Mouse (Mus musculus): ENCODE data around the gene Wdr38.

The Wdr38 gene

DNA sequence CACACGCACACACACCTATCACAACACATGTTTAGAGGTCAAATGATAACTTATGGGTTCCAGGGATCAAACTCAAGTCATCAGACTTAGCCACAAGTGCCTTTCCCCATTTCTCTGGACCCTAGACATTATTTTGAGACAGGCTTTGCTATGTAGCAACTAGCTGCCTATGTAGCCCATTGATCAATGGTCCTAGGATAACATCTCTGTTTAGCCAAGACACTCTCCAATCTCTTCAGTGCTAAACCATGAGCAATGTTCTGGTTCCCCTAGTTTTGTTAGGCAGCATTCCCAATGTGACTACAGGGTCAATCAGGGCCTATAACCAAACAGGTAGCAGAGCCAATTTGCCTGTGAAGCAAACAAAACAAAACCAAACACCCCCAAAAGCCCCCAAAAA lies 51.2 kb downstream of the Wdr38 start:
- no peak for DNase-seq (ENCODE audit: low read depth, low spot score)
